Mouse (Mus musculus): ENCODE data around the gene Slc10a2. TPM values are rescaled to one million over a fixed set of nuclear protein-coding genes. Genes with fewer than 3 reads are reported as not detected.
"Not testable (repeated sequence)": the region's sequence is repeated elsewhere in the genome, so short reads cannot be mapped to it uniquely, and the experiment has no call there.

Slc10a2 gene
- total RNA-seq (2021), result not detected
- long read RNA-seq, experiment 1, result 0 reads
- long read RNA-seq, experiment 2, result 0 reads

- no peak for DNase-seq
Measured at GRCm38 (mm10) chr8:5105186-5105585, at the start of gene Slc10a2. Gene Slc10a2, minus strand, starts transcription at chr8:5105351.

GRCm38 (mm10) chr8:5129322-5129829 lies 24.2 kb upstream of the Slc10a2 start:
- no peak for DNase-seq

GRCm38 (mm10) chr8:5106855-5107254 lies 1.7 kb upstream of the Slc10a2 start:
- DNase-seq, result peak; percentile 4

GRCm38 (mm10) chr8:5095392-5095791 lies 9.8 kb downstream of the Slc10a2 start:
- DNase-seq, result no peak

GRCm38 (mm10) chr8:5093991-5094390 lies 11.2 kb downstream of the Slc10a2 start:
- DNase-seq, result not testable (repeated sequence)

GRCm38 (mm10) chr8:5073654-5074293 lies 31.4 kb downstream of the Slc10a2 start:
- DNase-seq, result no peak

- DNase-seq, result no peak
Measured at GRCm38 (mm10) chr8:5058888-5059287, 46.3 kb downstream of the Slc10a2 start.

GRCm38 (mm10) chr8:5044361-5044900 lies 60.7 kb downstream of the Slc10a2 start:
- DNase-seq, result not testable (repeated sequence)

- DNase-seq, result no peak
Measured at GRCm38 (mm10) chr8:5038811-5039561, 66.2 kb downstream of the Slc10a2 start.

All from adrenal gland, postnatal 10 days (tissue).